Mouse (Mus musculus): ENCODE data around the gene Ccdc18. TPM values are rescaled to one million over a fixed set of nuclear protein-coding genes. Genes with fewer than 3 reads are reported as not detected.

Ccdc18 gene
- 7.9 TPM for polyA plus RNA-seq (2014; fragmentation: Illumina TruSeq; extraction: RNeasy Lipid Tissue Mini Kit (QIAGEN cat#74804); ENCODE audit: low read depth, low replicate concordance)

GRCm38 (mm10) chr5:108132441-108133243, at the start of gene Ccdc18, which contains the start of gene Tmed5:
Ccdc18 (plus strand) TSS chr5:108132875.
Tmed5 (minus strand) TSS chr5:108132620.

GRCm38 (mm10) chr5:108268127-108269062, 135.7 kb downstream of the Ccdc18 start, which contains the start of gene Dr1:
Dr1 (plus strand) TSS chr5:108268897.

Other genes with a start within 250 kb of the Ccdc18 start
- gene Rpl5, start 232.4 kb upstream of the Ccdc18 start, polyA plus RNA-seq (2014; fragmentation: Illumina TruSeq; extraction: RNeasy Lipid Tissue Mini Kit (QIAGEN cat#74804); ENCODE audit: low read depth, low replicate concordance), result 1,014 TPM
- gene Fam69a, start 145.8 kb upstream of the Ccdc18 start, polyA plus RNA-seq (2014; fragmentation: Illumina TruSeq; extraction: RNeasy Lipid Tissue Mini Kit (QIAGEN cat#74804); ENCODE audit: low read depth, low replicate concordance), result 74.9 TPM
- gene Mtf2, start 67.2 kb upstream of the Ccdc18 start, polyA plus RNA-seq (2014; fragmentation: Illumina TruSeq; extraction: RNeasy Lipid Tissue Mini Kit (QIAGEN cat#74804); ENCODE audit: low read depth, low replicate concordance), result 106 TPM
- 101 TPM for gene Tmed5, start 255 bp upstream of the Ccdc18 start, polyA plus RNA-seq (2014; fragmentation: Illumina TruSeq; extraction: RNeasy Lipid Tissue Mini Kit (QIAGEN cat#74804); ENCODE audit: low read depth, low replicate concordance)
- gene Dr1, start 136.0 kb downstream of the Ccdc18 start, polyA plus RNA-seq (2014; fragmentation: Illumina TruSeq; extraction: RNeasy Lipid Tissue Mini Kit (QIAGEN cat#74804); ENCODE audit: low read depth, low replicate concordance), result 133 TPM
- 27.7 TPM for gene Pigg, start 179.7 kb downstream of the Ccdc18 start, polyA plus RNA-seq (2014; fragmentation: Illumina TruSeq; extraction: RNeasy Lipid Tissue Mini Kit (QIAGEN cat#74804); ENCODE audit: low read depth, low replicate concordance)
- not detected for gene Gm42517, start 235.0 kb downstream of the Ccdc18 start, polyA plus RNA-seq (2014; fragmentation: Illumina TruSeq; extraction: RNeasy Lipid Tissue Mini Kit (QIAGEN cat#74804); ENCODE audit: low read depth, low replicate concordance)

Measured in sigmoid colon, adult 10 weeks (tissue).